Mouse (Mus musculus): ENCODE data around the gene Pnpla2. TPM values are rescaled to one million over a fixed set of nuclear protein-coding genes. Genes with fewer than 3 reads are reported as not detected.

Gene Pnpla2
- total RNA-seq, 2 experiments from 2014 or later: 173 to 205 TPM

- DNase-seq (ENCODE audit: low spot score in 2 of 2): no peak
Measured at GRCm38 (mm10) chr7:141466607-141467148, 11.7 kb downstream of the Pnpla2 start.

- peak; percentile 77 to 78 for DNase-seq (ENCODE audit: low spot score in 2 of 2)
Measured at GRCm38 (mm10) chr7:141467230-141468030, 12.4 kb downstream of the Pnpla2 start, which contains the start of gene Cd151. Gene Cd151, plus strand, starts transcription at chr7:141467392.

GRCm38 (mm10) chr7:141468164-141468521 is 13.1 kb downstream of the Pnpla2 start:
- DNase-seq (ENCODE audit: low spot score in 2 of 2): no peak

DNA sequence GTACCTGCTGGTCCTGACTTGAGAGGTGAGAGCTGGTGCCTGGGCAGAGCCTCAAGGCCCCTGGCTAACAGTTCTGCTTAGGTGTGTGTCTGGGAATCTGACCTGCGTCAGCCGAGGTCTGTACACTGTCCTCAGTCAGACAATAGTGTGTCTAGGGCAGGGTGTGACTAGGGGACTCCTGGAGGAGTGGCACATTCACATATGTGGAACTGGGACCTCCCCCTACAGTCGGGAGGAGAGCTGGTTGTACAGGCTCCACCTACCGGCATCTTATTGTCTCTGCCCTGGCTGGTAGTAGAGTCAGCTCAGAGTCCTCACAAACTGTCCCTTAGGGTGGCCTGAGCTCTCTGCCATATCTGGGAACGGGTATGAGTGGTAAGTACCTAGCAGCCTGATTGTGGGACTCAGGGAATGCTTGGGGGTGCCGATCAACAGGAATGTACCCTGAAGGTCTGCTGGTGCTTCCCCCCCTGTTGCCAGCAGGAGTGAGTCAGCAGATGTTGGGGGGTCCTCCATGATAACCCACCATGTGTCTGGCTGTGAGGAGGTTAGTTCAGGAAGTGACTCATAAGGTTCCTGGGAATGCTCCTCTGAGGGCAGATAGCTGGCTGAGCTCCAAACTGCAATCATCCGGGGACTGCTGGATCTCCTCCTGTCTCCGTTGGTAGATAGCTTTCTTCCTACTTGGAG is 13.7 kb downstream of the Pnpla2 start:
- peak in 1 of 2 experiments; percentile 51 for DNase-seq (ENCODE audit: low spot score in 2 of 2)

DNA sequence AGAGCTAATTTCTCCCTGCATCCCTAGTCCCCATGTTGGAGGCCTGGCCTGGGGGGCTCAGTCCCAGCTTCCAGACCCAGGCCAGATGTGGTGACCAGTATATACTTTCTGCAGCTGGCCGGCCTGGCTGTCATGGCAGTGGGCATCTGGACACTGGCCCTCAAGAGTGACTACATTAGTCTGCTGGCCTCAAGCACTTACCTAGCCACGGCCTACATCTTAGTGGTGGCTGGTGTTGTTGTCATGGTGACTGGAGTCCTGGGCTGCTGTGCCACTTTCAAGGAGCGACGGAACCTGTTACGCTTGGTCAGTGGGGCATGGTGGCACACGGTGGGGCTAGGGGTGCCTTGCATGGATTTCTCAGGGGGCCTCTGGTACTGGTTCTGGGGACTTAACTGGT is 14.4 kb downstream of the Pnpla2 start:
- DNase-seq (ENCODE audit: low spot score in 2 of 2): no peak

GRCm38 (mm10) chr7:141469901-141470636 is 15.1 kb downstream of the Pnpla2 start:
- DNase-seq (ENCODE audit: low spot score in 2 of 2): no peak

DNA sequence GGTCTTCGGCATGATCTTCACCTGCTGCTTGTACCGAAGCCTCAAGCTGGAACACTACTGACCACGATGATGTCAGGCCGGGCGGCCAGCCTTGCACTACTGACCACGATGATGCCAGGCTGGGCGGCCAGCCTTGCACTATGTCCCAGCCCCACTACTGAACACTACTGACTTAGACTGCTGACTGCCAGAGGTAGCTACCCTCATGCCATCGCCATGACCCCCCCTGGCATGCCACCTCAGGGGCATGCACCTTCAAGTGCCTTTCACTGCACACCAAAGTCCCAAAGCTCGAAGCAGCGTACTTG is 15.6 kb downstream of the Pnpla2 start:
- no peak for DNase-seq (ENCODE audit: low spot score in 2 of 2)

- no peak for DNase-seq (ENCODE audit: low spot score in 2 of 2)
Measured at GRCm38 (mm10) chr7:141471236-141471635, 16.2 kb downstream of the Pnpla2 start.

DNA sequence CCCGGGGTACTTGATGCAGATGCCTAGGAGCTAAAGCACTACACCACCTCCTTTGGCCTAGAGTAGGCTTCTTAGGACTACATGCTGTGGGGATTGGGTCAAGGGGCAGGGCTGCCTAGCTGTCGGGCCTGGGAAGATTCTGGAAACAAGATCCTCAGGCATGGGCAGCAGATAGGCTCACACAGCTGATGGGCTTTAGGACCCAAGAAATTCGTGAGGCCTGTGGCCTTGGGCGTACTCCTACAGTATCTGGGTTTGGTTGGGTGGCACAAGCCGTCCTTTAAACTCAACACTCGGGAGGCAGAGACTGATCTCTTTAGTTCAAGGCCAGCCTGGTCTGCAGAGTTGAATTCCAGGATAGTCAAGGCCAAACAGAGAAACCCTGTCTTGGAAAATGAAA is 17.2 kb downstream of the Pnpla2 start:
- no peak for DNase-seq (ENCODE audit: low spot score in 2 of 2)

DNA sequence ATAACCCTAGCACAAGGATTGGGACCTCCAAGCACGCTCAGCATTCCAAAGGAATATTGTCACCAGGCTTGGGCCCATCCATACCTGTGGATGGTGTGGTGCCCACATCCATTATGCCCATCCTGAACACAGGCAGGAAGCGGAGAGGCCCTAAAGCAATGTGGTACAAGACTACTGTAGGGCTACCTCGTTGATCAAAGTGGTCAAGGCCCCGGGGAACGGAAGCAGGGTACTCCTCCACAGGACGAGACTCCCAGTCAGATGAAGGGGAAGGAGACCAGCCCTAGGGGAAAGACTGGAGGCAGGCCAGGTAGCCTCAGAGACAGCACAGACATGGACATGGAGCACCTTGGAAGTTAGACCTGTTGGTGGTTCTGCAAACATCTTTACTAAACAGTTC is 17.8 kb downstream of the Pnpla2 start:
- no peak for DNase-seq (ENCODE audit: low spot score in 2 of 2)

DNA sequence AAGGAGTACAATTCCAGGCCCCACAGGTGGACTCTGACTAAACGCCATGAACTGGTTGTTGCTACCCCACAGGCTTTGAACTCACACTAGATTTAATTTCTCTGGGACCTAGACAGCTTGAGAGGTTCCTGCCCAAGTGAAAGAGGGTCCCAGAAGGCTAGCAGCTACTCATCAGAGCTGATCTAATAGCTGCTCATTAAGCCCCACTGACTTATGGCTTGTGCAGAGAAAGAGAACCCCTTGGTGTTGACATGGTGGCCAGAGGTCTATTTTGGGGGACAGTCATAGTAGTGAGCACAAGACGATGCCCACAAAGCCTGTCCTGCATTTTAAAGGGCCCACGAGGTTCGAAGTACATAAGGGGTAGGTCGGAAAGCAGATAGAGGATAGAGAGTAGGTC is 19.2 kb downstream of the Pnpla2 start:
- DNase-seq (ENCODE audit: low spot score in 2 of 2): no peak

DNA sequence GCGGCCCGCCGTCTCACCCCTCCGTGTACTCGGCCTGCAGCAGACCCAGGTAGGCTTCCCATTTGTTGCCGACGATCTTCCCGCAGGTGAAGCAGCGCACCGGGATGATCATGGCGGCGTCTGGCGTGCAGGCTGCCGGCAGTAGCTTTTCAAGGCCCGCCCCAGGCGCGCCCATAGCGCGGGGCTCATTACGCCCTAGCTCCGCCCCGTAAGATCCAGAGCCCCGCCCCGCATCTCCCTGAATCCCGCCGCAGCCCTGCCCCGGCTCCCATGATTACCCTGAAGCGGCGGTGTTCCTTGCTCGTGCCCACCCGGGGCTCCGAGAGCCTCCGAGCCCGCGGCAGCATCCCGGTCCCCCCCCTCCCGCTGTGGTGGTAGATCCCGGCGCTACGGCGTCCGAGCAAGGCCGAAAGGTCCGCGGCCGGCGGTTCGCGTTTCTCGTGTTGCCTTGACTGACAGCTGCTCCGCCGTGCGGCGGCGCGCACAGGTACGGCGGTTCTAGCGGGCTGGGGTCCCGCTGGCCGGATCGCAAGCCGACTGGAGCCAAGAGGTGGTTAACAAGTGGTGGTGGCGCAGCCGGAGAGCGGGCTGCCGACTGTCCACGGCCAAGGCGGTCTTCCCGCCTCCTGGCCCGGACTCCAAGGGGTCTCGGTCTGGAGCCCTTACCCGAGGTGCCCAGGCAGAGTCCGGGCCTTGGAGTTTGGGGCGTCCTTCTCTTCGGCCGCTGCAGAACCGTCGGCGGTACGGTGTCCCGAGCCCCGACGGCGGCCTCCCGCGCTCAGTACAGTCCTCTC is 20.2 kb downstream of the Pnpla2 start, which contains the start of the genes Polr2l and Tspan4:
TSS of gene Polr2l (minus strand) at position 122 of the 794 bp plus-strand sequence.
TSS of gene Tspan4 (plus strand) at position 230 of the 794 bp plus-strand sequence.
- peak; percentile 61 to 65 for DNase-seq (ENCODE audit: low spot score in 2 of 2)

DNA sequence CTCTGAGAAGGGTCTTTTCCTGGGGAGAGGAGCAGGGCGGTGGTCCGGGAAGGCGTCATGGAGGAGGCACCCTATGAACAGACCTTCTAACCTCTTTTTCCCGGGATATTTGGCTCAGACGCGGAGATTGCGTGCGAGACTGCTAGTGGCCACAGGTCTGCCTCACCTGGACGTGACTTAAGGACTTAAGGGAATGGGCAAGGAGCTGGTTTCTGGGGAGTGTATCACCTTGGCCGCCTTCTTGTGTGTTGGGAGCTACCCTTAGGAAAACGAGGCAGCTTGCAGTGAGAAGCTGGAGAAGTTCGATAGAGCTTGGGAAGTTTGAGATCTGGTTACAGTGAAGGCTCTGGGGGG is 20.8 kb downstream of the Pnpla2 start:
- DNase-seq (ENCODE audit: low spot score in 2 of 2): no peak

DNA sequence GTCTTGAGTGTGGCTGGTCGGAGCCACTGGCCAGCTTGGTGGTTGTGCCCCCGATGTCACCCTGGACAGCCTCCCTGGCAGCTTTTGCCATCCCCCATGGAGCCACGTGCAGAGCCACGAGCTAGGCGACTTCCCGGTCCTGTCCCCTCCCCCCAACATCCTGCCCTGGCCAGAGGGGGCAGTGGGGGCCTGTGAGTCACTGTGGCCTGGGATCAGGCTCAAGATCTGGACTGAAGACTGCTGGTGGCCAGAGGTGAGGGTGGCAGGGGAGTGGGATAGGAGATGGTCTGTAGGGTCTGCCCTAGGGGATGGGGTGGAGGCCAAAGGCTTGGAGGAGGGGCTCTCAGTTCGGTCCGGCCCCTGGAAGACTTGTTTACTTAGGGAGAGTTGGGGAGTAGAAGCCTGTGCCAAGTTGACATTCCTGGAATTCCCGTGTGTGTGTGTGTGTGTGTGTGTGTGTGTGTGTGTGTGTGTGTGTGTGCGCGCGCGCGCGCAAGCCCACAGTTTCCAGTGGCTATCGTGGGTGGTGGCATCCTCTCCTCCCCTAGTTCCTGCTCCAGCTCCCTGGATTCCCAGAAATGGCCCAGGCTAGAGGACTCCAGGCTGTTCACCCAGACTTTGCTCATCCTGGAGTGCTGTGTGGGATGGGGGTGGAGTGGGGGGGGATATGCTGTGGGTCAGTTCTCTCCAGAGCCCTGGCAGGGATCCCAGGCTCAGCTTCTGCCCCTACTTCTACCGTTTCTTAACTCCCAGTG is 21.4 kb downstream of the Pnpla2 start:
- DNase-seq (ENCODE audit: low spot score in 2 of 2): peak in 1 of 2 experiments; percentile 82

GRCm38 (mm10) chr7:141476981-141477370 is 22.0 kb downstream of the Pnpla2 start:
- DNase-seq (ENCODE audit: low spot score in 2 of 2): no peak

DNA sequence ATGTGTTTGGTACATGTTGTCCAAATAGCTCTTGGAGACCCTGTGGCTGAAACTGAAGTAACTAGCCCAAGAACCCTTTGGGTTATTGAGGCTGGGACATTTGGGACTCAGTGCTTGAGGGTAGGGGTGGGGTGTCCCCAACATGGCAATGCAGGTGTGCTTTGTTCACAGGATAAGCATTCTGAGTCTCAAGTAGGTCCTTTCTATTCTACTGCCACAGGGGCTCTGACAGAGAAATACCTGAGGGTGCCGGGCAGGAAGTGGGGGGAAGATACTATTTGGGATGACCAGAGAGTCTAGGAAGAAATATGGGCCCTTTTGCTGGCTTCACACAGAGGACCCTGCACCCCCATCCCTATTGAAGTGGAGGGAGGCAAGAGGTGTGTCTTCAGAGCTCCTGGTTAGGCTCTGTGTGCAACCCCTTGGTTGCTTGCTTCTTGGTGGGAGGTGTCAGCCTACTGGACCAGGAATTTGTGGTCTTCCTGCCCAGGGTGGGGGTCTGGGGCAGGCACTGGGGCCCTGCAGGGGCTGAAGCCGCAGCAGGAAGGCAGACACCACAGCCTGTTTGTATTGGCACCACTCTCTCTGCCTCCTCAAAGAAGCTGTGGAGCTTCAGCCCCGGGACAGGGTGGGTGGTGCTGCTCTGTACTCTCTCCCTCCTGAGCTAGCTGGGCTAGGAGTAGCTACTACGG is 22.7 kb downstream of the Pnpla2 start:
- DNase-seq (ENCODE audit: low spot score in 2 of 2): no peak

- DNase-seq (ENCODE audit: low spot score in 2 of 2): no peak
Measured at GRCm38 (mm10) chr7:141478270-141478748, 23.3 kb downstream of the Pnpla2 start.

DNA sequence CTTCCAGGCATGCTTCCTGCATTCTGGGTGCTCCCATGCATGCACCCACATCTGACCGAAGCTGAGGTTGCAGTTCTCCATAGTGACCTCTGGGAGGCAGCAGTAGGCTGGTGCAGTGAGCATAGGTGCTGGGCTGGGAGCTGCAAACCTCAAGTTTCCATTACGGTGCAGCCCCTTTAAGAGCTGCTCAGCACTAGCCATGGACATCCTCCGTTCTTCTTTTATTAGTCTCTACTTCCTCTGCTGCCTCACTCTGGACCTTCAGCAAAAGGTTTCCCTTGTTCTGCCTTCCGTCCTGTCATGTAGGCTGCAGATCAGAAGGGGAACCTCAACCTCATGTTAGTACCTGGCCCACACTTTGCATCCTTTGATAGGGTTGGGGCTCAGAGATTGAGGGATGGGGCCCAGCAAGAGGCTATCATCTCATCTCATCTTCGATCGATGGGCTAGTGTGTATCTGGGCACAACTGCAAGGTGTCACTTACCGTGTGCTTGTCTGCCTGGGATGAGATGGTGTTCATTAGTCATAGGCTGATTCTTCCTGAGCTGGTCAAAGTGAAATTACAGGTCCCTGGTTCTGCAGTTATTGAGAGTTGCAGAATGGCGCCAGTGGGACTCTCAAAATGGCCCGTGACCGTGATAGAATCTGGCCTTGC is 26.0 kb downstream of the Pnpla2 start:
- no peak for DNase-seq (ENCODE audit: low spot score in 2 of 2)
